Mouse (Mus musculus) urinary bladder, postnatal 14 days (tissue): ENCODE measurements around the gene Fam78a.

Source experiments
- DNase-seq: peaks from one replicate; pipeline ENCODE4 v3.0.0; 2021; ENCODE audit warnings: low spot score

Fam78a gene

GRCm38 (mm10) chr2:32084111-32084871, at the start of gene Fam78a:
TSS of gene Fam78a (minus strand) at chr2:32084857.
- DNase-seq = no peak

DNA sequence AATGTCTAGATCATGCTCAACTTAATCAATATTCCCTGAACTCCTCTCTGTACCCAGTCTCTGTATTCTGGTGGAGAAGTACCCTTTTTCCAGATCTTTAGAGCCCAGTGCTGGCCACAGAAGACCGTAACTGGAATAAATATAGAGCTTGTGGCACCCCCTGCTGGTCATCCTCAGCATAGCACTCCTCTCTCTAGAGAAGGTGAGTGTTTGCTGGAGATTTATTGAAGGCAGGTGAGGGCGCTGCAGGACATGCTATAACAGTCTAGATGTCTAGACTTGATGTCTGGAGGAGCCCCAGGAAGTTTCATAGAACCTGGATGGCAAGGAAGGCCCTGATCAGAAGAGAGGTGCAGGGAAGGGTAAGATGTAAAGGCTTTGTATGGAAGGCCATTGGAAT, 49.4 kb upstream of the Fam78a start:
- peak; percentile 89 for DNase-seq

GRCm38 (mm10) chr2:32132567-32132992, 47.9 kb upstream of the Fam78a start:
- peak; percentile 60 for DNase-seq

GRCm38 (mm10) chr2:32131866-32132566, 47.4 kb upstream of the Fam78a start:
- no peak for DNase-seq

DNA sequence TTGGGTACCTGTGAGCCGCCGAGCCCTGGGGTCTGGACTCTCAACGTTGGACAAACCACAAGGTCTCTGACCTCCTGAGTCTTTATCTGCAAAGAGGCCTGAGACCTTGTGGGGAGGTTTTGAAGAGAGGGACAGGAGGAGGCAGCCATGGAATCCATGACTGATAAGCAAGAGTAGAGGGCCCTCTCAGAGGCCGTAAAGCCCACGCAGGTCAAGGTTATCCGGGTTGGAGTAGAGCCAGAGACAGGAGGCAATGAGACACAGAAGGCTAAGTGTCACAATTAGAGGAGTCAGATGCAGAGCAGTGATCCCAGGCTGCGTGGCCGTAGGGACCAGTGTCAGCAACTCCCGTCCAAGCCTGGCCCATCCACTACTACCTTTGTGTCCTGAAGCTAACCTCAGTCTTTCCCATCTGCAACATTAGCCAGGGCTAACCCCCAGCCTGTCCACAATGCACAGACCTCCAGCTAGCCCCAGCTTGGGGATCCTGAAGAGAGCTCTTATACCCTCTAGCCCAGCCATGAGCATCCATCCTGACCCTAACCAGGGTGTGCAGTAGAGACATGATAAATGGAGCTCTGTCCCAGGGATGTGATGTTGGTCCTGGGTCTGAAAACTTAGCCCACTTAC, 46.7 kb upstream of the Fam78a start:
- DNase-seq = no peak

GRCm38 (mm10) chr2:32130435-32130834, 45.8 kb upstream of the Fam78a start:
- peak; percentile 59 for DNase-seq

DNA sequence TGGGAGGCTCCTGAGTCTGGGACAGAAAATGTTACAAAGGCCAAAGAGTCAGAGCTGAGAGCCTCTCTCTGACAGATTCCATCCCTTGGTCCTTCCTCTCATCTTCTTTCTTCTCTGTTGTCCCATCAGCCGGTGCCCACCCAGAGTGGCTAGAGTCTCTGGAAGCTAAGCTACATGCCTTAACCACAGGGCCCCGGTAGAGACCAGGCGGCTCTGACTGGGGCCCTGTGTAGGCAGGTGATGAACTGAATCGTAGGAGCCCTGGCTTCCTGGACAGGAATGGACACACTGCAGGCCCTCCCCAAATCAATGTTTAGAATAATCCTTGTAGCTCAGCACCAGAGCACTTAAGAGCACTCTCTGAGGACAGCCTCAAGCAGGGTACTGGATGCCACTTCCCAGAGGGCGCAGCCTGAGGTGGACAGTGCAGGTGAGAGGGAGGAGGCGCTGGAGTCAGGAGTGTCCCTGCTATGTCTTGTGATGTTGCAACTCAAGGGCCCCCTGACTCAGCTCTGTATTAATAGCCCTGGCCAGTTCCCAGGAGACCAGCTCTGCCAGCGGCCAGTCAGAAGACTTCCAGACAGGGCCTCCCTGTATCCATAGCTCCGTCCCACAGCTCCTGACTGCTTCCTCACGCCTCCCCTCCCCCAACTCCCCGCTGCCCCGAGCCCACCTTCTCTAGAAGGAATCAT, 44.9 kb upstream of the Fam78a start:
- no peak for DNase-seq

- no peak for DNase-seq
These were observed 43.8 kb upstream of the Fam78a start for GRCm38 (mm10) chr2:32128536-32128841.

DNA sequence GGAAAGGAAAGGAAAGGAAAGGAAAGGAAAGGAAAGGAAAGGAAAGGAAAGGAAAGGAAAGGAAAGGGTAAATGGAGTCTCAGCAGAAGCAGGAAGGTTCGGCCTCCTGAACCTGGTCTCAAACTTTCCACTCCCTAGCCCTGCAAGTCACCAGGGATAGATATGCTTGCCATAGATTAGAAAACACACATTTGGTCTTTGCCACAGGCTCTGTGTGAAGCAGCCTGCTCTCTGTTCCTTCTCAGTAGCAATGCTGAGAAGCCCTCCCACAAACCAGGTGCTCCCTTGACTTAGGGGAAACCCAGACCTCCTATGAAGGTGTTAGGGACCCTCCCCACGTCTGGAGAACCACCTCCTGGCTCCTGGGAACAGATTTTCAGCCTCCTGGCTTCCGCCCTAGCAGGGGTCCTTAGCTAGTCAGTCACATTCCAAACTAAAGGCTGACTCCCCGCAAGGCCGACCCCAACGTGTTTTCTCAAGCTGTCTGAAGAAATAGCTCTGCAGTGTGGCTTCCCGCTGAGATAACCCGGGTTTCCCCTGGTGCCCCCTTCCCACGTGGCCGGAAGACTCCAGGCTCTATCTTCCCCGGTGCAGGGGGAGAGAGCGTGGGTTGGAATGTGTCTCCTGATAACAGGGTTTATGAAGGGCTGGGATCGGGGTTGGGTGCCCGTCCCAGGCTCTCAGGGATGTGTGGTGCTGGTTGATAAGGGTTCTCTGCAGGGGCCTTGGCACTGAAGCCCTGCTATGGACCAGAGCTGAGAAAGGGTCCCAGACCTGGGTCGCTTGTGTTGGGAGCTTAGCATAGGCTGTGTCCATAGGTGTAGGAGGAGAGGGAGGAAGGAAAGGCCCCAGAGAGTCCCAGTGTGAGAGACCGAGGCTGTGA, 43.2 kb upstream of the Fam78a start:
- DNase-seq = no peak

DNA sequence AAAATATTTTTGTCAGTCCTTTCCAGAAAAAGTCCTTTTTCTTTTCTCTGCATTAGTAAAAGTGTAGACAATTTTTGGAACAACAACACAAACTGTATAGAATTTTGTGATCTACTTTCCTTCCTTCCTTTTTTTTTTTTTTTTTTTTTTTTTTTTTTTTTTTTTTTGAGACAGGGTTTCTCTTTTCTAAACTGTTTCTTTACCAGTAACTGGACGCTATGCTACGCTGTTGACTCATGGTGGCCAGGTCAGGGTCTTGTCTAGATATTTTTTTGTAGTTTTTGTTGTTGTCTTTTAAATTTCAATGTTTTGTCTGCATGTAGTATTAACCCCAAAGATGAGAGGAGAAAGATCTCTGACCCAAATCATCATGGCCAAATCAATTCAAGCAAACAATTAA, 37.1 kb upstream of the Fam78a start:
- no peak for DNase-seq

DNA sequence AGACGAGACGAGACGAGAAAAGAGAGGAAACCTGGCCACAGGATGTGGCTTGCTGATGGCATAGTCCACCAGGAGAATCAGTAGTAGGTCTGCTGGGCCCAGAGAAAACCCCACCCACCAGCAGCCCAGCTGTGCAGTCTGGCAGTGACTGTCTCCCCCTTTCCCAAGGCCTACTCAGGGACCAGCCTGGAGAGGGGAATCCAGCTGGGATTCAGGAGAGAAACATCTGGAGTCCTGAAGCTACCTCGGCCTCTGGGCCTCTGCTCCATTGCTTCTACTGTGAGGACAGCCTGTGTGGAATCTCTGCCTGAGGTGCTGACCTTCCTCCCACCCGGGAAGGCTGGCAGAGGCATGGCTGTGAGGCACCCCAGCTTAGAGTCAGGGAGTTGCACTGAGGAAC, 36.5 kb upstream of the Fam78a start:
- DNase-seq = no peak

- no peak for DNase-seq
These were observed 35.4 kb upstream of the Fam78a start for GRCm38 (mm10) chr2:32119802-32120750.

GRCm38 (mm10) chr2:32115851-32116268, 31.2 kb upstream of the Fam78a start:
- DNase-seq = no peak

- DNase-seq = no peak
These were observed 27.9 kb upstream of the Fam78a start for GRCm38 (mm10) chr2:32112548-32112947.

DNA sequence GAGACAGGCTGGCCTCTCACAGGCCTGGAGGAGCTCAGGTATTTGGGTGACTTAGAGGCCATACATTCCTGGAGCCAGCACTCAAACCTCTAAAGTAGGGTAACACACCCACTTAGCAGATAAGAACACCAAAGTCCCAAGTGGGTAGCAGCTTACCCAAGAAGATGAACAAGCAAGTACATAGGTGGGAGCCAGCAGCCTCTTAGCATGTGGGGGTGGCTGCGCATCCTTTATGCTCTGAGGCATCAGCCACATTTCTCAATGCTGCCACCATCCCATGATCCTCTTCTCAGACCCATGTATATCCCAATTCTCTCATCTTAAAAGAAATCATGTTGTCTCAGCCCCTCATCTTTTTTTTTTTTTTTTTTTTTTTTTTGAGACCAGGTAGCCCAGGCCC, 26.6 kb upstream of the Fam78a start:
- DNase-seq = no peak

GRCm38 (mm10) chr2:32105930-32106329, 21.3 kb upstream of the Fam78a start:
- DNase-seq = no peak

- no peak for DNase-seq
These were observed 20.7 kb upstream of the Fam78a start for GRCm38 (mm10) chr2:32105117-32105913.

- no peak for DNase-seq
These were observed 19.5 kb upstream of the Fam78a start for GRCm38 (mm10) chr2:32104122-32104521.

DNA sequence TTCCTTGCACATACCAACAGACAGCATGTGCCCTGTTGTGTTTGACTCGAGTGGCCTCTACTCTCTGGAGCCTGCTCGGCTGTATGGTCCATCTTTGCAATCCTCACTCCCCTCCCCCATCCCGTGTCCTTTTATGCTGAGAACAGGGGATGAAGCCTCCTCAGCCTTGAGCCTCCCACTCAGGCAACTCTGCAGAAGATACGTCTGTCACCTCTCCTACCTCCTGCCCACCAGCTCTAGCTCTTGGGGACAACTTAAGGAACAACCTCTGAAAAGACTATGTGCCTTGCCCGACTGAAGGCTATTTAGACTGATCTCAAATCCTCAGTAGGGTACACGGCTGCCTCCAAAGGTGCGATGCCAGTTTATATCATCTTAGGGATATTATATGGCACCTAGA, 18.9 kb upstream of the Fam78a start:
- DNase-seq = no peak

DNA sequence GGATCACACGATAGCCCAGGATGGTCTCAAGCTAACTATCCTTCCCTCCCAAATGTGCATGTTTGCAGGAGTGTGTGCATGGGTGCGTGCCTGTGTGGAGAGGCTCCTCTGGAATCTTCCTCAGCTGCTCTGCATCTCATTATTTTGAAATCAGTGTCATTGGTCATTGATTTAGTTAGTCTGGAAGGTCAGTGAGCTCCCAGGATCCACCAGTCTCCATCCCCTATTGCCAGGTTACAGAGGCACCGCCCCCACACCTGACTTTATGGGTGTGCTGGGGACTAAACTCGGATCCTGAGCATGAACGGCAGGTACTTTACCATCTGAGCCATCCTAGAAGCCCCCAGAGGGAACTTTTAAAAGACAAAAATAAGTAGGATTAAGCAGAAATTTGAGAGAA, 18.3 kb upstream of the Fam78a start:
- no peak for DNase-seq
